Comparison of ENCODE assay signal across 8 mouse cellular contexts in the genomic region with DNA sequence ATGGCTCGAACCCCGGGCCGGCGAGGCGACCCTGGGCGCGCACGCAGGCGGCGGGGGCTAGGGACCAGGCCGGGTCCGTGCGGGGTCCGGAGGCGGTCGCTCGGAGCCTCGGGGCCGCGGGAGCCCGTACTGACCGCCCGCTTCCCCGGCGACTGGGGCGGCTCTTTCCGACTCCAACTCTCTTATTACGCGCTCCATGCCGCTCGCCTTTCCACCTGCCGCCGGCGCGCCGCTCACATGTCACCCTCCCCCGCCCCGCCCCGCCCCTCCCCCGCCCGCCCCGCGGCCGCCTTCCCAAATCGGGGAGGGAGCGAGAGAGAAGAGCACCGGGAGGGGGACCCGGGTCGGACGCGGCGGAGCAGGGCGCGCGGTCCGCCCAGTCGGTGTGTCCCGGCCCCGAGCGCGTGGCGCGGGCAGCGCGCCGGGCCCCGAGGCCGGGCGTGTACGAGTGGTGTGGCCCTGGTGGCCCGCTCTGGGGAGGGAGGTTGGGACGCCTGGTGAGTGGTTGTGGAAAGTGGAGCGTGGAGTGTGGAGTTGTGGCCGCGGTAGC. TPM values are rescaled to one million over a fixed set of nuclear protein-coding genes. Genes with fewer than 3 reads are reported as not detected.
DNase-seq lines count a peak whose midpoint lies in the region; ATAC-seq lines count a peak whose summit lies in the region.

No protein-coding gene starts in this region.

- peak overlapping the region; percentile 100 for H3K4me2 ChIP-seq in embryonic facial prominence, embryonic 15.5 days (replicated peaks)
- H3K4me2 ChIP-seq in liver, embryonic 11.5 days = peak overlapping the region; percentile 75
- peak overlapping the region; percentile 100 for H3K4me2 ChIP-seq in stomach, embryonic 14.5 days (replicated peaks; ENCODE audit: low read depth, low read length)

- H3K9me3 ChIP-seq in embryonic facial prominence, embryonic 15.5 days (replicated peaks) = no peaks in the 10 kb centered on the region
- H3K9me3 ChIP-seq in hindbrain, embryonic 10.5 days = no peaks in the 10 kb centered on the region
- H3K9me3 ChIP-seq in liver, embryonic 11.5 days (ENCODE audit: control insufficient read depth, low read length) = no peaks in the 10 kb centered on the region
- no peaks in the 10 kb centered on the region for H3K9me3 ChIP-seq in stomach, embryonic 14.5 days (ENCODE audit: control insufficient read depth, low read depth, low read length)

- peak overlapping the region; percentile 29 for H3K9ac ChIP-seq in embryonic facial prominence, embryonic 15.5 days
- H3K9ac ChIP-seq in liver, embryonic 11.5 days (ENCODE audit: low read depth, low read length) = peak overlapping the region; percentile 1; the same call in 1 of the 2 replicates
- H3K9ac ChIP-seq in stomach, embryonic 14.5 days (replicated peaks; ENCODE audit: low read depth, low read length) = no peak overlapping the region; the same call in 1 of the 2 replicates

- 0 out of 2 replicates have a peak, but pooled peaks have one; percentile 8 for ATAC-seq in embryonic facial prominence, embryonic 15.5 days (ENCODE audit: insufficient number of reproducible peaks, low FRiP score, low TSS enrichment, low read depth)
- peak; percentile 10; the same call in 1 of the 2 replicates for ATAC-seq in liver, embryonic 11.5 days (replicated peaks; ENCODE audit: low FRiP score)
- ATAC-seq in stomach, embryonic 14.5 days (ENCODE audit: insufficient number of reproducible peaks, insufficient read depth, low FRiP score, low read depth) = peak; percentile 38; the same call in 1 of the 2 replicates

- peaks cover 24% of the 10 kb centered on the region; the same call in 1 of the 2 replicates for H3K4me1 ChIP-seq in embryonic facial prominence, embryonic 15.5 days
- peaks cover 45% of the 10 kb centered on the region for H3K4me1 ChIP-seq in hindbrain, embryonic 10.5 days (replicated peaks)
- H3K4me1 ChIP-seq in liver, embryonic 11.5 days (replicated peaks; ENCODE audit: control insufficient read depth, insufficient read depth, low read length) = peaks cover 7% of the 10 kb centered on the region; the same call in 1 of the 2 replicates
- peaks cover 5% of the 10 kb centered on the region; the same call in 1 of the 2 replicates for H3K4me1 ChIP-seq in stomach, embryonic 14.5 days (ENCODE audit: control insufficient read depth, insufficient read depth, low read length)

- peak; percentile 29 for DNase-seq in right cerebral cortex, postnatal 4 days
- DNase-seq in right cerebral cortex, adult 18-20 months = no peak
- DNase-seq in hindbrain, embryonic 10.5 days (ENCODE audit: low spot score) = peak; percentile 47
- DNase-seq in liver, embryonic 11.5 days (ENCODE audit: low spot score) = no peak
- DNase-seq in c-Kit-positive CD71-positive TER-119-positive erythroid progenitor cells, embryonic 14.5 days (ENCODE audit: low spot score) = no peak
- no peak for DNase-seq in B cell, adult 2 months

- H3K27ac ChIP-seq in embryonic facial prominence, embryonic 15.5 days (replicated peaks) = no peak overlapping the region
- H3K27ac ChIP-seq in hindbrain, embryonic 10.5 days = peak overlapping the region; percentile 86
- H3K27ac ChIP-seq in liver, embryonic 11.5 days (ENCODE audit: low read depth, low read length) = no peak overlapping the region
- H3K27ac ChIP-seq in stomach, embryonic 14.5 days (ENCODE audit: low read length) = no peak overlapping the region

- H3K36me3 ChIP-seq in embryonic facial prominence, embryonic 15.5 days = no peaks in the 10 kb centered on the region
- H3K36me3 ChIP-seq in hindbrain, embryonic 10.5 days = no peaks in the 10 kb centered on the region
- H3K36me3 ChIP-seq in liver, embryonic 11.5 days (ENCODE audit: control insufficient read depth, insufficient read depth, low read length) = no peaks in the 10 kb centered on the region
- no peaks in the 10 kb centered on the region for H3K36me3 ChIP-seq in stomach, embryonic 14.5 days (ENCODE audit: control insufficient read depth, insufficient read depth, low read length)

- peak overlapping the region; percentile 67 for H3K4me3 ChIP-seq in embryonic facial prominence, embryonic 15.5 days (replicated peaks)
- H3K4me3 ChIP-seq in hindbrain, embryonic 10.5 days = peak overlapping the region; percentile 70
- peak overlapping the region; percentile 54 for H3K4me3 ChIP-seq in liver, embryonic 11.5 days (ENCODE audit: low read depth, low read length)
- peak overlapping the region; percentile 49 for H3K4me3 ChIP-seq in stomach, embryonic 14.5 days (ENCODE audit: low read depth, low read length)

- 0% methylated on average over 33 of the region's 75 CpGs for WGBS in embryonic facial prominence, embryonic 15.5 days
- WGBS in hindbrain, embryonic 10.5 days = 1% methylated on average over 75 of the region's 75 CpGs
- WGBS in liver, embryonic 11.5 days = under 1% methylated on average over 63 of the region's 75 CpGs
- WGBS in stomach, embryonic 14.5 days = 0% methylated on average over 44 of the region's 75 CpGs

- H3K27me3 ChIP-seq in embryonic facial prominence, embryonic 15.5 days = peaks cover 70% of the 10 kb centered on the region
- peaks cover 91% of the 10 kb centered on the region for H3K27me3 ChIP-seq in hindbrain, embryonic 10.5 days (ENCODE audit: insufficient read depth, poor library complexity, severe bottlenecking)
- peaks cover 72% of the 10 kb centered on the region for H3K27me3 ChIP-seq in liver, embryonic 11.5 days (replicated peaks; ENCODE audit: control insufficient read depth, insufficient read depth, low read length)
- H3K27me3 ChIP-seq in stomach, embryonic 14.5 days (ENCODE audit: control insufficient read depth, insufficient read depth, low read length) = peaks cover 23% of the 10 kb centered on the region

RNA-seq across cellular contexts. Expression of a gene that starts 1.1 kb away (rescaled TPM):
- 5.1 and 5.5 TPM in 2 replicates for polyA plus RNA-seq in embryonic facial prominence, embryonic 15.5 days (2015; fragmentation: Nextera tagmentation; extraction: Ambion mirVana)
- polyA plus RNA-seq in hindbrain, embryonic 10.5 days (2016; fragmentation: Nextera tagmentation; extraction: Ambion mirVana) = 3.9 and 4.6 TPM in 2 replicates
- 0.57 and 0.90 TPM in 2 replicates for polyA plus RNA-seq in liver, embryonic 11.5 days (2014; fragmentation: Nextera tagmentation; extraction: Ambion mirVana)
- polyA plus RNA-seq in stomach, embryonic 14.5 days (2014; fragmentation: Nextera tagmentation; extraction: Ambion mirVana) = 2.1 and 2.5 TPM in 2 replicates

Comparison
In these comparisons a context has a peak if more than half of its experiments do, and no peak if none do; other contexts are left out.
1. DNase-seq: peak in right cerebral cortex, postnatal 4 days (single experiment) and hindbrain, embryonic 10.5 days (single experiment); none in right cerebral cortex, adult 18-20 months (single experiment), liver, embryonic 11.5 days (single experiment), c-Kit-positive CD71-positive TER-119-positive erythroid progenitor cells, embryonic 14.5 days (single experiment) and B cell, adult 2 months (0 of 2).
2. Peak in every context shown above with its lines, with median percentiles within 50 percentile points of each other: ATAC-seq, H3K4me2 ChIP-seq and H3K4me3 ChIP-seq.